Mouse (Mus musculus) heart, postnatal 0 days (tissue): ENCODE measurements around the gene Bdnf.

Experiments used
- CTCF ChIP-seq: IDR thresholded peaks from 2 replicates; pipeline ENCODE4 v1.5.1; 2016; ENCODE audit warnings: antibody characterized with exemption, control low read depth, low read depth
- EP300 ChIP-seq: IDR thresholded peaks from 2 replicates; pipeline ENCODE4 v1.6.1; 2016; ENCODE audit warnings: antibody characterized with exemption, low read depth

- TF ChIP-seq CTCF, result no peak
- no peak for TF ChIP-seq EP300
Measured at GRCm38 (mm10) chr2:109693178-109694115, 18.9 kb downstream of the Bdnf start.
